Comparison of ENCODE assay signal across 8 mouse cellular contexts in genomic region chr11:57800266-57800951, GRCm38 (mm10). TPM values are rescaled to one million over a fixed set of nuclear protein-coding genes. Genes with fewer than 3 reads are reported as not detected.
DNase-seq lines count a peak whose midpoint lies in the region; ATAC-seq lines count a peak whose summit lies in the region.

No protein-coding gene starts in this region.

- no peaks in the 10 kb centered on the region for H3K27me3 ChIP-seq in heart, embryonic 11.5 days (ENCODE audit: control insufficient read depth, insufficient read depth, low read length)
- no peaks in the 10 kb centered on the region for H3K27me3 ChIP-seq in hindbrain, embryonic 13.5 days
- peaks cover 26% of the 10 kb centered on the region for H3K27me3 ChIP-seq in liver, embryonic 12.5 days (replicated peaks)
- H3K27me3 ChIP-seq in neural tube, embryonic 15.5 days (replicated peaks), result no peaks in the 10 kb centered on the region

- intact Hi-C loops in heart, postnatal 36 days (cut with DNase I), result loop anchor here (5.0 kb wide), 1 partner anchor 302 kb away; the partner anchor contains the start of gene Cnot8
- intact Hi-C loops in left cerebral cortex, postnatal 4 days (cut with DNase I), result no loop called here

- H3K27ac ChIP-seq in heart, embryonic 11.5 days (ENCODE audit: low read depth, low read length), result peak overlapping the region; percentile 80
- peak overlapping the region; percentile 81; the same call in 1 of the 2 replicates for H3K27ac ChIP-seq in hindbrain, embryonic 13.5 days
- peak overlapping the region; percentile 74; the same call in 1 of the 2 replicates for H3K27ac ChIP-seq in liver, embryonic 12.5 days
- H3K27ac ChIP-seq in neural tube, embryonic 15.5 days (replicated peaks), result peak overlapping the region; percentile 76; the same call in 1 of the 2 replicates

- WGBS in heart, embryonic 11.5 days (ENCODE audit: insufficient replicate concordance), result 14% methylated on average over 22 of the region's 22 CpGs
- WGBS in hindbrain, embryonic 13.5 days, result 17% methylated on average over 22 of the region's 22 CpGs
- WGBS in liver, embryonic 12.5 days (ENCODE audit: insufficient replicate concordance), result 19% methylated on average over 22 of the region's 22 CpGs
- WGBS in neural tube, embryonic 15.5 days, result 16% methylated on average over 22 of the region's 22 CpGs

- peak overlapping the region; percentile 86 for H3K9ac ChIP-seq in heart, embryonic 11.5 days (ENCODE audit: low read depth, low read length)
- H3K9ac ChIP-seq in hindbrain, embryonic 13.5 days, result peak overlapping the region; percentile 92
- peak overlapping the region; percentile 93 for H3K9ac ChIP-seq in liver, embryonic 12.5 days
- H3K9ac ChIP-seq in neural tube, embryonic 15.5 days (replicated peaks), result peak overlapping the region; percentile 50

- H3K4me2 ChIP-seq in heart, embryonic 11.5 days, result peak overlapping the region; percentile 74
- H3K4me2 ChIP-seq in hindbrain, embryonic 13.5 days, result peak overlapping the region; percentile 96
- peak overlapping the region; percentile 100 for H3K4me2 ChIP-seq in liver, embryonic 12.5 days
- H3K4me2 ChIP-seq in neural tube, embryonic 15.5 days, result peak overlapping the region; percentile 95

- peaks cover 18% of the 10 kb centered on the region for H3K4me1 ChIP-seq in heart, embryonic 11.5 days (ENCODE audit: control insufficient read depth, insufficient read depth, low read length)
- peaks cover 34% of the 10 kb centered on the region for H3K4me1 ChIP-seq in hindbrain, embryonic 13.5 days (replicated peaks)
- H3K4me1 ChIP-seq in liver, embryonic 12.5 days, result peaks cover 27% of the 10 kb centered on the region
- peaks cover 29% of the 10 kb centered on the region for H3K4me1 ChIP-seq in neural tube, embryonic 15.5 days

- peak overlapping the region; percentile 86 for H3K4me3 ChIP-seq in heart, embryonic 11.5 days (ENCODE audit: low read depth, low read length)
- peak overlapping the region; percentile 98 for H3K4me3 ChIP-seq in hindbrain, embryonic 13.5 days
- peak overlapping the region; percentile 96 for H3K4me3 ChIP-seq in liver, embryonic 12.5 days
- H3K4me3 ChIP-seq in neural tube, embryonic 15.5 days (replicated peaks), result peak overlapping the region; percentile 90

- ATAC-seq in heart, embryonic 11.5 days (replicated peaks; ENCODE audit: insufficient number of reproducible peaks, low FRiP score, low TSS enrichment), result no peak
- 0 out of 2 replicates have a peak, but pooled peaks have one; percentile 7 for ATAC-seq in common myeloid progenitor, adult 5-6 weeks (replicated peaks; ENCODE audit: low read depth, poor library complexity, severe bottlenecking)
- no peak for ATAC-seq in hindbrain, embryonic 13.5 days (ENCODE audit: low FRiP score)
- no peak for ATAC-seq in liver, embryonic 12.5 days
- ATAC-seq in neural tube, embryonic 15.5 days (ENCODE audit: low FRiP score), result no peak

- no peaks in the 10 kb centered on the region for H3K36me3 ChIP-seq in heart, embryonic 11.5 days (ENCODE audit: control insufficient read depth, insufficient read depth, low read length)
- no peaks in the 10 kb centered on the region for H3K36me3 ChIP-seq in hindbrain, embryonic 13.5 days
- H3K36me3 ChIP-seq in liver, embryonic 12.5 days, result no peaks in the 10 kb centered on the region
- H3K36me3 ChIP-seq in neural tube, embryonic 15.5 days, result no peaks in the 10 kb centered on the region

- no peaks in the 10 kb centered on the region for H3K9me3 ChIP-seq in heart, embryonic 11.5 days (replicated peaks; ENCODE audit: control insufficient read depth, low read length)
- H3K9me3 ChIP-seq in hindbrain, embryonic 13.5 days, result no peaks in the 10 kb centered on the region
- no peaks in the 10 kb centered on the region for H3K9me3 ChIP-seq in liver, embryonic 12.5 days (replicated peaks)
- H3K9me3 ChIP-seq in neural tube, embryonic 15.5 days (replicated peaks), result no peaks in the 10 kb centered on the region

- DNase-seq in heart, postnatal 36 days, result no peak
- DNase-seq in left cerebral cortex, postnatal 4 days, result no peak
- no peak for DNase-seq in left cerebral cortex, adult 9 months (ENCODE audit: low spot score in 2 of 2)

RNA-seq across cellular contexts. Expression of gene Sap30l, which starts 1.0 kb away (rescaled TPM):
- 10.7 and 10.8 TPM in 2 replicates for polyA plus RNA-seq in heart, embryonic 11.5 days (2014; fragmentation: Nextera tagmentation; extraction: Ambion mirVana)
- 10 to 100 TPM; 43.8 to 46.4 TPM for total RNA-seq in heart, postnatal 36 days (2021)
- total RNA-seq in common myeloid progenitor, adult 5-6 weeks (2017), result 13.3 and 25.7 TPM in 2 replicates
- 7.2 and 8.4 TPM in 2 replicates for polyA plus RNA-seq in hindbrain, embryonic 13.5 days (2015; fragmentation: Nextera tagmentation; extraction: Ambion mirVana)
- polyA plus RNA-seq in liver, embryonic 12.5 days (2016; fragmentation: Nextera tagmentation; extraction: Ambion mirVana), result 9.2 and 10.0 TPM in 2 replicates
- polyA plus RNA-seq in neural tube, embryonic 15.5 days (2015; fragmentation: Nextera tagmentation; extraction: Ambion mirVana), result 9.7 and 12.4 TPM in 2 replicates
- 10 to 100 TPM; 32.0 to 35.3 TPM for total RNA-seq in left cerebral cortex, postnatal 4 days (2021)

RNA-seq across cellular contexts. Expression of gene Hand1, which starts 32.2 kb away (rescaled TPM):
- polyA plus RNA-seq in heart, embryonic 11.5 days (2014; fragmentation: Nextera tagmentation; extraction: Ambion mirVana), result 58.1 and 61.9 TPM in 2 replicates
- total RNA-seq in heart, postnatal 36 days (2021), result not detected
- total RNA-seq in common myeloid progenitor, adult 5-6 weeks (2017), result not detected in 2 replicates
- not detected in 2 replicates for polyA plus RNA-seq in hindbrain, embryonic 13.5 days (2015; fragmentation: Nextera tagmentation; extraction: Ambion mirVana)
- polyA plus RNA-seq in liver, embryonic 12.5 days (2016; fragmentation: Nextera tagmentation; extraction: Ambion mirVana), result 1.6 and 3.0 TPM in 2 replicates
- 4.2 TPM in 1 of 2 replicates, not detected in the other for polyA plus RNA-seq in neural tube, embryonic 15.5 days (2015; fragmentation: Nextera tagmentation; extraction: Ambion mirVana)
- total RNA-seq in left cerebral cortex, postnatal 4 days (2021), result not detected

Comparison
In these comparisons a context has a peak if more than half of its experiments do, and no peak if none do; other contexts are left out.
1. RNA of gene Hand1, which starts 32.2 kb away (polyA plus RNA-seq): 58.1 to 61.9 TPM in heart, embryonic 11.5 days; 1.6 to 3.0 TPM in liver, embryonic 12.5 days, 4.2 TPM in neural tube, embryonic 15.5 days and not detected in hindbrain, embryonic 13.5 days; every median in the first group is over 10 times any median in the second.
2. Peak in every context shown above with its lines, with median percentiles within 50 percentile points of each other: H3K27ac ChIP-seq, H3K4me2 ChIP-seq, H3K4me3 ChIP-seq and H3K9ac ChIP-seq.